Mouse (Mus musculus) T-helper 17 cell (primary cell): ENCODE results near the gene Serpind1.

Source experiments
- in situ Hi-C, 2 experiments: fragments of 300-600 bp; cut with MboI, MseI; formaldehyde crosslinking; loops; 1 replicate in 1 of 2; 2 replicates in 1 of 2; pipeline ENCODE4 v1.15.1; 2025; ENCODE audit warnings: high pct_unique_total_duplicates in 2 of 2

The Serpind1 gene

DNA sequence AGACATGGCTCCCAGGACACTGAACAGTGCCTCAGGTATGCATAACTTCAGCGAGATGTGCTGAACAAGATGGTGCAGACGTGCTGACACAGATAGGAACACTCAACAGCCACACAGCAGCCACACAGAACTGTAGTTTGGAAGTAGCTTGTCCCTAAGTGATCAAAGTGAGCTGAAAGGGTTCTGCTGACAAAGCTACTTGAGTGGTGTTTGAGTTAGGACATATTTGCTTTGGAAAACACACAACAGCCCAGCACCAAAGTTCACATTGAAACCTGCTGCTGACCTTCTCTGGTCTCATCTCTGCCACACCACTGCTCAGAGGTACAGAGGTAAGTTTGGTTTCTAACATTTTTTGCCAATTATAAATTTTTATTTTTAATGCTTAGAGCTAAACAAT lies at the start of gene Serpind1:
Serpind1 (plus strand) TSS at position 256 of the 400 bp plus-strand sequence.
- in situ Hi-C loops: no loop called here

DNA sequence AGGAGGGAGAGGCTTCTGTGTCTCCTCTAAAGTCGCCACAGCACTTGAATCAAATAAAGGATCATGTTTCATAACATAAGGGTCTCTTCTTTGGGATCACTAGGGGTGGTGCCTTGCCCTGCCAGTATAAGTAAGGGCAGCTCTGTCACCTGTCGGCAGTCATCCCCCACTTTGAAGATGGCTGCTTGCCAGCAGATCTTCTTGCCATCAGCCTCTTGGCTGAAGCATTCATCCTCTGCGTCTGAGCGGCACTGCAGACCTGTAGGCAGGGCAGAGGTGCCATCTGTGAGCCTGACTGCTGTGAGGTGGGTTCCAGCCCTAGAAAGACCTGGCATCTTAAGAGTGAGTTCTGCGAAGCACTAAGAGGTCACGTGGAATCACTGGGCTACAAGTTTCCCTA lies 48.0 kb upstream of the Serpind1 start:
- in situ Hi-C loops: loop anchor here (5.0 kb wide), 2 partner anchors 76 to 146 kb away; partner anchors contain the start of gene Rimbp3 (in 1 of the 2)

DNA sequence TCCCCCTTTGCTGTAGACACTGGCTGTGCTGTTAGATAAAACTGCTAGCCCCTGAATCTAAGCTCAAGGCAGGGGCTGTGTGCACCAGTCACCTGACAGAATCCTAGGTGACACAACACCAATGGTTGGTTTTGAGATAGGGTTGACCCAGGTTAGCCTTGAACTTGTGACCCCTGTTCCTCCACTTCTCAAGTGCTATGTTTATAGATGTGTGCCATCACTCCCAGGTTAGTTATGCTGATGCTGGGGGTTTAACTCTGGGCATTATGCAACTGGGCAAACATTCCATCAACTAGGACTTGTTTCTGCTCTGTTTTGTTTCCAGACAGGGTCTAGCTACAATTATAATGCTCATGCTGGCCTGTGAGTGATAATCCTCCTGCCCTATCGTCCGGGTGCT lies 44.1 kb upstream of the Serpind1 start:
- in situ Hi-C loops: no loop called here

DNA sequence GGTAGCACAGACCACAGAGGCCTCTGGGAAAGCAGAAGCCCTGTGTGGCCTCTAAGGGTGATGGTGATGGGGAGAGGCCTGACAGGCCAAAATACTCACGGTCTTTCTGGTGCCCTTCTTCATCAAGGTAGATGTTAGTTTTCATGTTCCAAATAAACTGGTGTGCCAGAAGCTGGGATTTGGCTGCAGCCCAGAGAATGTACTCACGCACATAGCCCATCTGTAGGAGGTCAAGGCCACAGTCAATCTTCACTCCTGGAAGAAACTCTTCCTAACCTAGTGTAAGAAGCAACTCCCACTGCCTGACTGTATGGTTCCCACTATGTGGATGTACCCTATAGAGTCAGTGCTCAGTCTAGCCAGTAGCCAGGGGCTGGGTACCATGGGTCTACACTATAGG lies 40.2 kb upstream of the Serpind1 start:
- in situ Hi-C loops: no loop called here

DNA sequence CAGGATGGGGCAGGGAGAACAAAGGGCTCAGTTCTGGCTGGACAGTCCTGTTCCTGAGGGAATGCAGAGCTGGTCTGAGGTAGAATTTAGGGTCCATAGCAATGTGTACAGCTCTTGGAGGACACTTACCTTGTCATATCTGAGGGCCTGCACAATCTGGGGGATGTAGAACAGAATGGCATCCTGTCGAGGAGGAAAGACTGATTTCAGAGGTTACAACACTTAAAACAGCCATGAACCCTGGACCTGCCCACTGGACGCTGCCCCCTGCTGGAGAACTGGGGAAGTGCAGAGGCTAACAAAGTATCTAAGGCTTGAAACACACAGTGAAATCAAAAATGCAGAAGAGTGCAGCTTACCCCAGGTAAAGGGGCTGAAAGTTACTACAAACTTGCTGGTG lies 38.4 kb upstream of the Serpind1 start:
- in situ Hi-C loops: no loop called here

DNA sequence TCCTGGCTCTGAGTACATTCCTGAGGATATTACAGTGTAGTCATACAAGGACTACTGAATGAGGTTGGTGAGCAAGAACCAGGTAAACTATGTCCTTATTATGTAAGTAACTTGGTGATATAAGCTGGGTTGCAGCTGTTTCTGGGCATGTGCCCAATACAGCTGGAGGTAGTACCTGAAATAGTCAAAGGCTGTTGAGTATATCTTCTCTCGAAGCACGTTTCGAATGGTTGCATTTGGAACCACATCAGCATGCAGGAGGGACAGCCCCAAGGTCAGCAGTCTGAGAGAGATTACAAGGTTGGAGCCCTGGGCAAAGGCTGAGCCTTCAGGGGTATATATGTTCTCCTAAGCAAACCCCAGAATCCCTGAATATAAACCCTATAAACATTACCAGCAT lies 30.4 kb upstream of the Serpind1 start:
- in situ Hi-C loops: no loop called here

DNA sequence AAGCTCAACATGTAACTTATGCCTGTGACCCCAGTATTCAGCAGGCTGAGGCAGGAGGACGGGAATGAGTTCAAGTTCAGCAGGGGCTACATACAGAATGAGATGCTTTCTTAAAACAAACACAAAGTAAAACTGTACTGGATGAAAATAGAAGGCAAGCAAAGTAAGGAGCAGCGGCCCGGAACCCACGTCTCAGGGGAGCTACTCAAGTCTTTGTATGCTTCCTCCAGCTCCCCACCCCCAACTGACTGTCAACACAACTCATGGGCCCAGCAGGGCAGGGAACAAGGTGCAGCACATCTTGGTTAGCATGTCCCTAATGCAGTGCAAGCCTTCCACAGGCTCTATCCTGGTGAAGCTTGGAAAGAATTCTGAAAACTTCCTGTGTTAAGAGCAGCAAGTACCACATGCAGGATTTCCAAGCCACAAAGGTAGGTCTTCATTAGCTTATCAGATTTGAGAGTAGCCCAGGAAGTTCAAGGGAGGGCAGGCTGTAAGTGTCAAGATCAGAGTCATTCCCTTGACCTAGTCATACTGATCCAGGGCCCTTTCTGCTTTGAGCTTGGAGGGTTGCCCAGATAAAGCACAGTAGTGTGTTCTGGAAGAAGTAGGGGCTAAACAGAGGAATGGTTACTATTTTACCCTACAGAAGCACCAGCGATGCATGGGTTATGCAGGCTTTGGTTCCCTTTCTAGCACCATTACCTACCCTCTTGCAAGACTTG lies 27.5 kb upstream of the Serpind1 start:
- in situ Hi-C loops: no loop called here

DNA sequence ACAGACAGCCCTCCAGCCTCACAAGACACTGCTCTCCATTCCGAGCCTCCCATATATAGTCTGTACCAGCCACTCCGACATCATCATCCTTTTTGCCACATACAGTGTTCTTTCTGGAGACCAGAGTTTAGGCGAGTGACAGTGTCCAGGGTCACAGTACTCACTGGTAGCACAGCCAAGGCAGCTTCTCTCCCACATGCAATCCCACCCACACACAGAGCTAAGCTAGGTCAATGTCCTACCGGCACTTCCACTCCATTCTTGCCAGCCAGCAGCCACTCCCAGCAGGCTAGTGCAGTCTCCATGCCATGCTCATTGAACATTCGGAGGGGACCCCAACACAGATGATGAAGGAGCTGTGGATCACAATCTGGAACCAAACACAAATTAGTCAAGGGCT lies 23.7 kb upstream of the Serpind1 start:
- in situ Hi-C loops: no loop called here

DNA sequence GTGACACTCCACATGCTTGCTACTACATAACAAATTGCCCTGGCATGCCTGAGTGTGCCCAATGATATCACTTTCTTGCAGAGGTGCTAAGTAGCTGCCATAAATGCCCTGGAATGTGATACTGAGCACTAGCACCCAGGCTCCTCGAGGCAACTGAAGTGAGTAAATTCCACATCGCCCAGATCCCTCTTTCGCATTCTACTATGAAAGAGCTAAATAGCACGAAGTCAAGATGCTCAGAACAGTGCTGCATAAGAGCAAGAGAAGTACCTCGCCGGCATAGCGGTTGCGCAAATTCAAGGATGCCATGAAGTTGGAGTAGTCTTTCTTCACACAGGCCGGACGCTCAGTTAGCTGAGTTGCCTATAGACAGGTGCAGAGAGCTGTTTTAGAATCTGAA lies 22.1 kb upstream of the Serpind1 start:
- in situ Hi-C loops: no loop called here

DNA sequence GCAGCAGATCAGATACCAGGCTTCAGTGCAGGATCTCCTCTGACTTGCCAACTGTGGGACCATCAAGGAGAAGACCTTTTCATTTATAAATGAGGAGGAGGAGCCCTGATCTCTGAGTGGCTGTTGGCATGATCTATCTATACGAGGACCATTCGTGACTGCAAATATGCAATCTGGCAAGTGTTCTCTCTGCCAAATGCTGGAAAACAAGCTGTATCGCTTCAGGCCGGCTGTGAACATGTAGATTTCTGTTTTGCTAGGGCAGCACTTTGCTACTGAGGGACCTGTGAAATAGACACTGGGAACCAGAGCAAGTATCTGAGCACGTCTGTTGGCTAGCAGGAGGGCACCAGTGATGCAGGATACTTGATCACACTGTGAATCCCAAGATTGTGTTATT lies 18.6 kb upstream of the Serpind1 start:
- in situ Hi-C loops: no loop called here

DNA sequence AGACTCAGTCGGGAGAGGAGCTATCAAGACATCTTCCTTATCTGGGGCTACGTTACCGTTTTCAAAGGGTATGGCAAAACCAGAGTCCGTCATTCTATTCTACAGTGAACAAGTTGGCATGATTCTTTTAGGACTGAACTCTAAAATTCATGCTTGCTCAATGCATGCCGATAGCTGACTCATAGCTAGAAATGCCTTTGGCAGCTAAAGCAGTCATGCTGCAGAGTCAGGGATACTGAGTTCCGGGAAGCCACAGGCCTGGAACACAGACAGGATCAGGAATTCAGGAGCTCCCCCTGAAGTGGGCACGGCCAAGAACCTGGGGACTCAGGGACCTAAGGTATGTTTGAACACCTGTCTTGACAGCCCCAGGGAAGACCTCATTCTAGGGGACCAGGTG lies 14.6 kb upstream of the Serpind1 start:
- in situ Hi-C loops: no loop called here

DNA sequence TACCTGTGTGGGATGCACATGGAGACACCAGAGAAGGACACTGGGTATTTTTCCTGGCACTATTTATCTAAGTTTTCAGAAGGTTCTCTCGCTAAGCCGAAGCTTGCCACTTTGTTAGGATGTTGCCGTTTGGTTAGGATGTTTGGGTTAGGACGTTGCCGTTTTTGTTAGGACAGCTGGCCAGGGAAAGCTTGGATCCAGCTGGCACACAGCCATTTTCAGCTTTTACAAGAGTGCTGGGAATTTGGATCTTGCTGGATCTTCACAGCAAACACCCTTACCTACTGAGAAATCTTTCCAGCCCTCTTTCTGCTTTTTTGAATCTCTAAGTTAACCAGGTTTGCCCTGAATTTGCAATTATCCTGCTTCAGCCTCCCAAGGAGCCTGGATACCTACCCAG lies 9.7 kb upstream of the Serpind1 start:
- in situ Hi-C loops: loop anchor here in 1 of 2 experiments (5.0 kb wide), 1 partner anchor 56 kb away; no protein-coding TSS in a partner anchor

DNA sequence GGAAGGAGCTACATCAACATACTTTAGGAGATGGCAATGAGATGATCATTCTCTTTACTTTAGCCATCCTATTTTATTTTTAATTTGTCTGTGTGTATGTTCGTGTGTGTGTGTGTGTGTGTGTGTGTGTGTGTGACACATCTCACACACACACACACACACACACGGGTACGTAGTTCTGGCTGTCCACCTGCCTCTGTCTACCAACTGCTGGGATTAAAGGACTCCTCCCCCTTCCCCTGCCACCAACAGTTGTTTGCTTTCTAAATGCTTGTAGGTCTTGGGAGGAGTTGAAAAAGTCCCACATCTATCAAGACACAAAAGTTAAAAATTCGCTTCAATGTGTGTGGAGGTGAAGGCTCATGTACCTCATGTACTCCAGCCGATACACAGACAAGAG lies 6.4 kb upstream of the Serpind1 start:
- in situ Hi-C loops: loop anchor here in 1 of 2 experiments (5.0 kb wide), 1 partner anchor 53 kb away; no protein-coding TSS in a partner anchor

DNA sequence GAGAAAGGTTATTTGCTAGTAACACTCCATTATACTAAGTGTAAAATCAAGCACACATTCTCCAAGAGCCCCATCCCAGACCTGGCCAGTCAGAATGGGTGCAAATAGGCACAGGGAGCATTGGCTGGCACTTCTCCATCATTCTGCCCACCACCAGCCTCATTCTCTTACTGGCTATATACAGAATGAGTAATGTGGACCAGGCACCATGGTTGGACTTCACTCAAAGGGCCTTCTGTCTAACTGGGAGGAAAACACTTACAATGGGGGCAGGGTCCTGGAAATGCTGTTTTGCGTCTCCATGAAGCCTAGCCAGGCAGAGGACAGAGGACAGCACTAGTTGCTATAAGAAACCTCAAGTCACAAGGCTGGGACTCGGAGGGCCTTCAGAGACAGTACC lies 5.1 kb upstream of the Serpind1 start:
- in situ Hi-C loops: no loop called here

DNA sequence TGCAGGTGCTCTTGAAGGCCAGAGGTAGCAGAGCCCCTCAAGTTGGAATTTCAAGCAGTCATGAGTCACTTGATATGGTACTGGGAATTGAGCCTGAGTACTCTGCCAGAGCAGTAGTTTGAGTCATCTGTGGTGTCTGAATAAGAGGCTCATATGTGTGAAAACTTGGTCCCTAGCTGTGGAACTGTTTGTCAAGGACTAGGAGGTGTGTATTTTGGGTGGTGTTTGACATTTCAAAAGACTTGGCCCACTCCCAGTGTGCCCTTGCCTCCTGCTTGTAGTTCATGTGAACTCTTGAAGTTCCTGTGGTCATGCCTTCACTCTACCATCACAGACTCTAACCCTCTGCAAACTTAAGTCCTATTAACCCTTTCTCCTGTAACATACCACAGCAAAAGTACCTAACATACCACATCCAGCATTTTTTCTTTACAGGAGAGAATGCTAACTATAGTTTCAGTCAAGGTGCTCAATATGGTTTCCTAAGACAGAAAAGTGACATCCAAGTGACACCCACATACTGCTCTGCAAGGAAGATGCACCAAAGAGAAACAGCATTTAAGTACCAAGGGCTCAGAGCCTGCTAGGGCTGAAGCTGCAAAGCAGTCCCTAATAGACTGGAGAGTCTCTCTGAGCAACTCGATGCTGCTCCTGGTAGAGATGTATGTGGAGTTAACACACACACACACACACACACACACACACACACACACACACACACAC lies 1.2 kb upstream of the Serpind1 start:
- in situ Hi-C loops: no loop called here

DNA sequence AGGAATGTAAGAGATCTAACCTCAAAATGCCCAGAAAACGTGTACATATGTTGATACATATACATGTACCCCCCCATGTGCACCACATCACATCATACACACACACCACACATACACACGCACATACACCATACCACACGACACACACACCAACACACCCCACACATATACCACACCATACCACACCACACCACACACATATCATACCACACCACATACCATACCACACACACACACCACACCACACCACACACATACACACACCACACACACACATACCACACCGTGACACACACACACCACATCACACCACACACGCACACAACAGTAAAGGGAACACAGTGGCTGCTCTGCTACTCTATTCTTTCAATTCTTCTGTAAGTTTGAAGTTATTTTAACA lies 684 bp downstream of the Serpind1 start:
- in situ Hi-C loops: no loop called here

DNA sequence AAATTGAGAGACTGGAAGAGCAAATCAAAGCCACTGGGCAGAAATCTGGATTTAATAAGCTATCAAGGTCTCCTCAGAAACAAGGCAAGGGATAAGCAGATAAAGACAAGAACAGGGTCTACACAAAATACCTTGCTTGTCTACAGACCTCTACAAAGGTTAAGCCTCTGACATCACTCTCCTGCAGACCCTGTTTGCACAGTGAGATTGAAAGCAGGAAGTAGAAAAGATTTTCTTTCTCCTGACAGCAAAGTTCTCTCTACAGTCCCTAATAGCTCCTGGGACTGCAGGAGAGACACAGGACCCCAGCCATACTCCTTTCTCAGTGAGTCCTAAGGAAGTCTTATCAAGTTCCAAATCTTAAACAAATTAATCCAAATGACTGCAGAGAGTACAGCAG lies 3.4 kb downstream of the Serpind1 start:
- in situ Hi-C loops: no loop called here

DNA sequence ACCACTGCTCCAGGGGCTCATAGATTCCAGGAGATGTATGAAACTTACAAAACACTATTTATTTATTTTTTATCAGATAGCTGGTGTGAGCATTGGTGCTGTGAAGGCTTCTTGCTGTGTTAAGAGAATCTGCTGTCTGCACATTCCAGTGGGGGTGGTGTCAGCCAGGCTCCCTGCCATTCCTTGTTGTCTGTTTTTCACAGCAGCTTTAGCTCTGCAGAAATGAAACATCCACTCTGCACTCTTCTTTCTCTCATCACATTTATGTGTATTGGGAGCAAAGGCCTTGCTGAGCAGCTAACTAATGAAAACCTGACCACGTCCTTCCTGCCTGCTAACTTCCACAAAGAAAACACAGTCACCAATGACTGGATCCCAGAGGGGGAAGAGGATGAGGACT lies 4.9 kb downstream of the Serpind1 start:
- in situ Hi-C loops: no loop called here

DNA sequence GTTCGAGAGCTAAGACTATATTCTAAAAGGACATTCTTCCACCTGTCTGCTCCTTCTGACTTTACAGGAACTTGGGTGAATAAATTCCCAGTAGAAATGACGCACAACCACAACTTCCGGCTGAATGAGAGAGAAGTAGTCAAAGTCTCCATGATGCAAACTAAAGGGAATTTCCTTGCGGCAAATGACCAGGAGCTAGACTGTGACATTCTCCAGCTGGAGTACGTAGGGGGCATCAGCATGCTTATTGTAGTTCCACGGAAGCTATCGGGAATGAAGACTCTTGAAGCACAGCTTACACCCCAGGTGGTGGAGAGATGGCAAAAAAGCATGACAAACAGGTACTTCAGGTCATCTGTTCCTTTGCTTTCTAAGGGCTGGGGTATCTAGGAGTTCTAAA lies 8.5 kb downstream of the Serpind1 start:
- in situ Hi-C loops: no loop called here

DNA sequence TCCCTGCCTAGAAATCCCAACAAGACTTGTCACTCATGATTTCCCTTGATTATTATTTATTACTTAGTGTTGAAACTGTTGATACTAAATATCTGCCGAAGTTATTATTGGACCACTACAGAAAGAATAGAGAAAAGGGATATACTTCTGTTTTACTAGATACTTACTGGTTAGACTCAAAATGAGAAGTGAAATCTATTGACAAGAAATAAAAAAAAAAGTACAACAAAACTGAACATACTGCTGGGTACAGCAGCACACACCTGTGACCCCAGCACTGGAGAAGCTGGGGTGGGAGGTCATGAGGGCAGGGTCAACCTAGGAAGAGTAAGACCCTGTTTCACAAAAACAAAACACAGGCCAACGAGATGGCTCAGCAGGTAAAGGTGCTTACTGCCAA lies 9.5 kb downstream of the Serpind1 start:
- in situ Hi-C loops: no loop called here

DNA sequence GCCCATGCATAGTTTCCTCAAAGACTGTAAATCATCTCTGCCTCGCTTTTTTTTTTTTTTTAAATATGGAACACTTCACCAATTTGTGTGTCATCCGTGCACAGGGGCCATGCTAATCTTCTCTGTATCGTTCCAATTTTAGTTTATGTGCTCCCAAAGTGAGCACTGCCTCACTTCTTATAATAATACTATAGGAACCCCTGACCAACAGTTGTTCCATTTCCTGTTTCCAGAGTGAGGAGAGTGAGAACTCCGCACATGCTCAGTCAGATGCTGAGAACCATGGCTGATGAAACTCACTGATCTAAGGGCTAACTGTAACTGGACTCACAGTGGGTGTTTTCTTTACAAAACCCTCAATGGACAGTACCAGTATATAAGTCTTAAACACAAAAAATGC lies 10.7 kb downstream of the Serpind1 start:
- in situ Hi-C loops: no loop called here

DNA sequence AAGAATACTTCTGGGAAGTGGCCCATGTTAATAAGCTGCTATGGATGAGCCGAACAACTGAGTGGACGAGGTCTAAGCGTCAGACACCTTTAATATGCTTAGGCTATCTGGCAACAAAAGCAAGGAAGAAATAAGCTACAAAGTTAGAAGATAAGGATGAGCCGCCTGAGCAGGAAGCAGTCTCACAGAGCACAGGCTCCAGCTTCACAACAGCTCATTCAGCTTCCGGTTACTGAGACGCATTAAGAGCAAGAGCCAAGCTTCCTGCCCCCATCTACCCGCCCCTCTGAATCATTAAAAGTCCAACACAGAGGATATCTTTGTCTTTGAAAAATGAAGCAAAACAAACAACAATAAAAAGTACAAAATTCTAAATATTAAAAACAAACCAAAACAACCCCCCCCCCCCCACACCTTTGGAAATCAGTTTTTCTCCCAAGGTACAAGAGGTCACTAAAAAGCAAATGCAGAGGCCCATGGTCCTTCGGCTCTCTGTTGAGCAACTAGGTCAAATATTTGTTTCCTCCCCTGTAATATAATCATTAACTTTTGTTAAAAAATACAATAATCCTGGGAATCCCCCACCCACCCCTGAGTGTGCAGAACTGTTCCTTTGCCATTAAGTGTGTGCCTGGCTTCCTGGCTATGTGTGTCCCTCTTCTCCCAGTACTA lies 14.1 kb downstream of the Serpind1 start:
- in situ Hi-C loops: no loop called here

DNA sequence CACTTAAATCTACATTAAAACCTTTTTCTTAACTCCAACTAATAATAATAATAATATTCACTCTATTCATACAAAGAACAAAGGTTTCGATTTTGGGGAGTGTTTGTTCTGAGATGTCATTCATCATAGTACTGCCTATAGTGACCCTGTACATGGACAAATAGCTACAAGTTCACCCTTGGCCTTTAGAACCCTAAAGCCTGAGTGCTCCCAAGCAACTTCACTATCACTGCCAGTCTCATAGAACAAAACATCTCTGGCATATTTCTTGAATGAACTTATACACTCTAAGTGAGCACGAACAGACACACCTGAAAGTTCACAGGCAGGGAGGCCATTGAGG lies 14.6 kb downstream of the Serpind1 start:
- in situ Hi-C loops: no loop called here
